In the genomic region with DNA sequence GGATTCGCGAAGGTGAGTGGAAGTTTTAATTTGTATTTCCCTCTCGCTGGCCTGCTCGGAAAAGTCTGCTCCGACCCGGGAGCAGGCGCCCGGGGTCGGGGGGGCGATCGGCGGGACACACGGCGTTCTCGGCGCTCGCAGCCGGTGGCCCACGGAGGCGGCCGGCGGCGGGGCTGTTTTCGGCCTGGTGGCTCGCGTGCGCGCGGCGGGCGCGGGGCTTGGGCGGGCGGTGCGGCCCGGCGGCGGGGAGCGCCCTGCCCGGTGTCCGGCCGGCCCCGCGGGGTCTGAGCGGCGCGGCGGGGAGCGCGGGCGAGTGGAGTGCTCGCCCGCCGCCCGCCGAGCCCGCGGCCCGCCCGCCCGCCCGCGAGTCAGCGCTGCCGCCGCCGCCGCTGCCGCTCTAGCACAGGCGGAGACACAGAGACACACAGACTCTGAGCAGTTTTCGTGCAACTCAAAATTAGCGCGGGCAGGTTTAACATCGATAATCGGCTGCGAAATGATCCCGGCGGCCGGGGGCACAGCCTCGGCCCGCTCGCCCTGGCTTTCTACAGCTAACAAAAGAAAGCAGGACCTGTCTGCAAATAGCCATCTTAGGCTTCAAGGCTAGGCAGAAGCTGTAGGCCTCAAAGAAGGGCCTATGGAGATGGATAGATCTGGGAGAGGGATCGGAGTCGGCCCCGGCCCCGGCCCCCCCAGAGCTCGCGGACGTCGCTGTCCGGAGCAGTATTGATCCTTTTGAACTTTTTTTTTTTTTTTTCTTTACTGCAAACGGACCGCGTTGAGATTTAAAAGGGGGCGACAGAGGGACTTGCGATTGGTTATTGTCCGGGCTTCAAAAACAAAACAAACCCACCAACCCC, we compare ENCODE assay signal across 8 mouse cellular contexts. TPM values are rescaled to one million over a fixed set of nuclear protein-coding genes. Genes with fewer than 3 reads are reported as not detected.
DNase-seq lines count a peak whose midpoint lies in the region; ATAC-seq and TF ChIP-seq lines count a peak whose summit lies in the region.

No protein-coding gene starts in this region.

- H3K4me2 ChIP-seq in forebrain, embryonic 11.5 days (ENCODE audit: low read depth, low read length, severe bottlenecking) = peak overlapping the region; percentile 77
- peak overlapping the region; percentile 77 for H3K4me2 ChIP-seq in lung, embryonic 15.5 days

- WGBS in forebrain, embryonic 11.5 days = under 1% methylated on average over 80 of the region's 97 CpGs
- under 1% methylated on average over 75 of the region's 97 CpGs for WGBS in lung, embryonic 15.5 days

- H3K27me3 ChIP-seq in E14TG2a.4 (ENCODE audit: insufficient read depth, low read length) = no peaks in the 10 kb centered on the region
- no peaks in the 10 kb centered on the region for H3K27me3 ChIP-seq in forebrain, embryonic 11.5 days (ENCODE audit: control insufficient read depth, insufficient read depth, low read length)
- H3K27me3 ChIP-seq in lung, embryonic 15.5 days = no peaks in the 10 kb centered on the region

- H3K27ac ChIP-seq in forebrain, embryonic 11.5 days (ENCODE audit: low read depth, low read length) = peak overlapping the region; percentile 100
- peak overlapping the region; percentile 100 for H3K27ac ChIP-seq in lung, embryonic 15.5 days

- H3K9me3 ChIP-seq in E14TG2a.4 (ENCODE audit: low read length) = no peaks in the 10 kb centered on the region
- H3K9me3 ChIP-seq in forebrain, embryonic 11.5 days (ENCODE audit: control insufficient read depth, low read length) = no peaks in the 10 kb centered on the region
- no peaks in the 10 kb centered on the region for H3K9me3 ChIP-seq in lung, embryonic 15.5 days

- peaks cover 35% of the 10 kb centered on the region for H3K4me1 ChIP-seq in E14TG2a.4 (replicated peaks; ENCODE audit: low read depth, low read length)
- peaks cover 2% of the 10 kb centered on the region; the same call in 1 of the 2 replicates for H3K4me1 ChIP-seq in forebrain, embryonic 11.5 days (replicated peaks; ENCODE audit: control insufficient read depth, insufficient read depth, low read length)
- peaks cover 20% of the 10 kb centered on the region for H3K4me1 ChIP-seq in lung, embryonic 15.5 days

- intact Hi-C loops in heart, postnatal 14 days (cut with DNase I) = loop anchor here (5.0 to 10.0 kb wide), 6 partner anchors 64 to 493 kb away; partner anchors contain the start of genes Ano6, Scaf11 and Slc38a2

- DNase-seq in brain, adult 2 months (ENCODE audit: low read depth, low spot score) = peak; percentile 67
- peak; percentile 79 for DNase-seq in forebrain, embryonic 11.5 days (ENCODE audit: low spot score)
- peak; percentile 63 to 66 for DNase-seq in heart, postnatal 14 days
- DNase-seq in layer of hippocampus, adult 8-10 months (ENCODE audit: low spot score in 2 of 2) = peak; percentile 23 to 33
- peak; percentile 73 for DNase-seq in retina, postnatal 1 day
- peak; percentile 43 for DNase-seq in urinary bladder, postnatal 14 days (ENCODE audit: low spot score)

- peak overlapping the region; percentile 92 for H3K4me3 ChIP-seq in E14TG2a.4 (replicated peaks; ENCODE audit: low read length)
- peak overlapping the region; percentile 95 for H3K4me3 ChIP-seq in forebrain, embryonic 11.5 days (ENCODE audit: low read depth, low read length)
- peak overlapping the region; percentile 93 for H3K4me3 ChIP-seq in lung, embryonic 15.5 days

- peaks cover 12% of the 10 kb centered on the region; the same call in 1 of the 2 replicates for H3K36me3 ChIP-seq in E14TG2a.4 (ENCODE audit: insufficient read depth, low read length)
- no peaks in the 10 kb centered on the region; the same call in none of the 2 replicates for H3K36me3 ChIP-seq in forebrain, embryonic 11.5 days (ENCODE audit: control insufficient read depth, insufficient read depth, low read length)
- no peaks in the 10 kb centered on the region for H3K36me3 ChIP-seq in lung, embryonic 15.5 days

- no peak for ATAC-seq in forebrain, embryonic 11.5 days (replicated peaks; ENCODE audit: low FRiP score)
- no peak for ATAC-seq in lung, embryonic 15.5 days (ENCODE audit: borderline replicate concordance, extremely low read depth, low FRiP score, low TSS enrichment)

- TF ChIP-seq CTCF in E14TG2a.4 (conservative IDR thresholded peaks at IDR 0.05; ENCODE audit: low read length) = no peak

- H3K9ac ChIP-seq in forebrain, embryonic 11.5 days (ENCODE audit: low read length) = peak overlapping the region; percentile 100
- peak overlapping the region; percentile 99 for H3K9ac ChIP-seq in lung, embryonic 15.5 days

RNA-seq across cellular contexts. Expression of gene Arid2, which starts 0.9 kb away (rescaled TPM):
- 42.4 and 47.4 TPM in 2 replicates for polyA plus RNA-seq in forebrain, embryonic 11.5 days (2014; fragmentation: Nextera tagmentation; extraction: Ambion mirVana)
- 10 to 100 TPM; 31.9 to 34.5 TPM for total RNA-seq in heart, postnatal 14 days (2021)
- 10 to 100 TPM; 28.6 to 39.8 (median 35.4) TPM for total RNA-seq in layer of hippocampus, adult 8-10 months (2022)
- polyA plus RNA-seq in lung, embryonic 15.5 days (2015; fragmentation: Nextera tagmentation; extraction: Ambion mirVana) = 20.8 and 21.7 TPM in 2 replicates

Comparison
In these comparisons a context has a peak if more than half of its experiments do, and no peak if none do; other contexts are left out.
1. DNase-seq: peak in every context shown above with its lines; median percentile 79 in forebrain, embryonic 11.5 days; 73 in retina, postnatal 1 day; 67 in brain, adult 2 months; 64 in heart, postnatal 14 days; 43 in urinary bladder, postnatal 14 days; 28 in layer of hippocampus, adult 8-10 months.